Mouse (Mus musculus) lung, adult 2 months (tissue): Measurements from ENCODE around the gene Zdhhc12. TPM values are rescaled to one million over a fixed set of nuclear protein-coding genes. Genes with fewer than 3 reads are reported as not detected.

ENCODE experiments used
- DNase-seq: peaks from one replicate; pipeline ENCODE4 v3.0.0; 2022
- H3K4me1 ChIP-seq: fragments of 200-500 bp; 2 replicates; pipeline ENCODE4 v1.6.1; 2011; ENCODE audit warnings: low read length; ENCODE audit not compliant: control insufficient read depth, insufficient read depth
- H3K4me3 ChIP-seq: fragments of 200-500 bp; replicated peaks from 2 replicates; pipeline ENCODE3; 2011; ENCODE audit warnings: low read depth, mild to moderate bottlenecking, control low read depth, low read length; ENCODE audit errors: extremely low read depth
- CTCF ChIP-seq: fragments of 200-500 bp; IDR thresholded peaks from 2 replicates; pipeline ENCODE4 v1.5.1; 2011; ENCODE audit warnings: mild to moderate bottlenecking, low read length, control low read depth; ENCODE audit not compliant: insufficient read depth
- POLR2A ChIP-seq: fragments of 200-500 bp; IDR thresholded peaks from 2 replicates; pipeline ENCODE4 v1.6.1; 2011; ENCODE audit warnings: low read depth, mild to moderate bottlenecking, control low read depth, low read length, borderline replicate concordance; ENCODE audit errors: extremely low read depth
- WGBS: fragments of 180-500 bp; shearing (Covaris S2); methylation state at CpG from one replicate; pipeline ENCODE4 v1.1.7; 2018; 5-methylcytosine and 5-hydroxymethylcytosine counted together
- polyA plus RNA-seq: library from polyadenylated mRNA; depleted of rRNA; stranded (reverse); fragments of >200 nt; gene quantifications from 2 replicates; pipeline ENCODE4 v1.2.3, GENCODE M21; 2012

Gene Zdhhc12
- polyA plus RNA-seq, 1 experiment, result 63.0 TPM

DNA sequence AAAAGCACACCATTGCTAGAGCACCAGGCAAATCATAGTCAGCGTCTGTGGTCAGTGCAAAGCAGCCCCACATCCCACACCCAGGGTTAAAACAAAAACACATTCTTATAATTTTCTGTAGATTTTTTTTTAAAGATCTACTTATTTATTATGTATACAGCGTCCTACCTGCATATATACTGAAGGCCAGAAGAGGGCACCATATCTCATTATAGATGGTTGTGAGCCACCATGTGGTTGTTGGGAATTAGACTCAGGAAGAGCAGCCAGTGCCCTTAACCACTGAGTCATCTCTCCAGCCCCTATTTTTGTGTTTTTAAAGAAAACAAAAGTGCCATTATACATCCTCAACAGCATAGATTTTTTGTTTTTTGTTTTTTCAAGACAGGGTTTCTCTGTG, 35.3 kb upstream of the Zdhhc12 start:
- 0 out of 2 replicates have a peak, but pooled peaks cover 3% of the 10 kb centered on the region for H3K4me1 ChIP-seq
- DNase-seq, result no peak
- TF ChIP-seq CTCF, result no peak
- TF ChIP-seq POLR2A, result no peak
- H3K4me3 ChIP-seq, result no peak overlapping the region
- 31% methylated on average over 2 of the region's 2 CpGs for WGBS

DNA sequence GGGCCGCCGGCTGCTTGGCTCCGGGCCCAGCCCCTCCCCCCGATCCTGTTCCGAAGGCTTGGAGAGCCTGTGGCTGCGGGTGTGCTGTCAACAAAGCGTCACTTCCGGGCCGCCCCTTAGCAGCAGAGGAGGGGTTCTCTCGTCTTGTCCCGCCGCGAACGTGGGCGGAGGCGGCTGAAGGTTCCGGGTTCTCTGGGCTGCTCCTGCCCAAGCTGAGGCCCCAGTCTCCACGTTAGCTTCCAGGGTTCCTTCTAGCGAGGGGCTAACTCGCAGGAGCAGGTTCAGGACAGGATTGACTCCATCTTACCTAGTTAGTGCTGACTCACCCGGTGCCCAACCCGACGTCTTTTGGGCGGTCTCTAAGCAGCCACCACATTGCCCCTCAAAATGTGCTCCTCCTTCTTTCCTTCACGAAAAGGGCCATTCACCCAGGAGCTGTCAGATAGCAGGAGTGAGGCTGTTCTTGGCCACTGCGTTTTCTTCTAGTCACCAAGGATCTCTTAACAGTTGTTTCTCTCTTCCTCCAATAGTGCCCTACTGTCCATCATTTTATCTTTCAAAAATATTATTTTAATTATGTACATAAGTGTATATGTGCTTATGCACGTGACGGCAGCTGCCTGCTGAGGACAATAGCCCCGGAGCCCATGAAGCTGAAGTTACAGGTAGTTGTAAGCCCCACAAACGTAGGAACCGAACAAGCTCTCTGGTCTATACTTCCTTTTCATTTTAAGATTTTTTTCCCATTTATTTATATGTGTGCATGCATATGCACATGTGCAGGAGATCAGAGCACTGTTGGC, 31.2 kb upstream of the Zdhhc12 start, which contains the start of gene Zer1:
Gene Zer1, minus strand, starts transcription at position 114 of the 803 bp plus-strand sequence.
- peak within 1 kb of the TSS; percentile 92 for H3K4me3 ChIP-seq
- peaks cover 2% of the 10 kb centered on the region; the same call in 1 of the 2 replicates for H3K4me1 ChIP-seq
- 8% methylated on average over 31 of the region's 31 CpGs for WGBS
- peak; percentile 97 for DNase-seq
- TF ChIP-seq POLR2A, result peak; percentile 97
- TF ChIP-seq CTCF, result no peak

GRCm38 (mm10) chr2:30123729-30124471, 30.5 kb upstream of the Zdhhc12 start:
- DNase-seq, result peak; percentile 28
- TF ChIP-seq POLR2A, result no peak
- TF ChIP-seq CTCF, result no peak
- Histone ChIP-seq H3K4me1 (peaks cover 2% of the 10 kb centered on the region; the same call in 1 of the 2 replicates), H3K4me3 (peak overlapping the region; percentile 92)
- 1% methylated on average over 44 of the region's 44 CpGs for WGBS

- Histone ChIP-seq H3K4me1 (peaks cover 2% of the 10 kb centered on the region; the same call in 1 of the 2 replicates), H3K4me3 (no peak overlapping the region)
- DNase-seq, result no peak
- no peak for TF ChIP-seq POLR2A
- no peak for TF ChIP-seq CTCF
- 83% methylated on average over 5 of the region's 5 CpGs for WGBS
Observed at GRCm38 (mm10) chr2:30122766-30123165, 29.3 kb upstream of the Zdhhc12 start.

- no peak for DNase-seq
- H3K4me3 ChIP-seq, result no peak overlapping the region
- WGBS, result 82% methylated on average over 4 of the region's 4 CpGs
- H3K4me1 ChIP-seq, result peaks cover 2% of the 10 kb centered on the region; the same call in 1 of the 2 replicates
- TF ChIP-seq POLR2A (no peak), CTCF (no peak)
Observed at GRCm38 (mm10) chr2:30120269-30120668, 26.8 kb upstream of the Zdhhc12 start.

DNA sequence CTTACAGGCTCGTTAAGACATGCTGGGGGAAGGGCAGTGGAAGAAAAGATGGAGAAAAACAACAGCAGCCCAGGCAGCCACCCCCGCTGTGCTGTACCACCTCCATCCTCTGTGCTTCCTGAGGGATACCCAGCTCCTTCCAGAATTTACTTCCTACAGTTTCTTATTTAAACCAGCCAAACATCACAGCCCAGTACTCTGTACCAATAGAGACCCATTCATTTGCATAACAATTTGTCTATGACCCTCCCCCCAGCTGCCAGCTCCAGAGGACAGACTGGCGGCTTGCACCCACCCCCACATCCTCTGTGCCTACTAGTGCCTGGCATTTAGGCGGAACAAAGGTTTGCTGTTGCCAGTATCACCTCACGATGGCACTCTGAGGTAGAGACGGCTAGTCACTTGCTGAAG, 26.2 kb upstream of the Zdhhc12 start:
- no peak for DNase-seq
- TF ChIP-seq POLR2A (no peak), CTCF (no peak)
- 51% methylated on average over 6 of the region's 6 CpGs for WGBS
- peaks cover 2% of the 10 kb centered on the region; the same call in 1 of the 2 replicates for H3K4me1 ChIP-seq
- H3K4me3 ChIP-seq, result no peak overlapping the region

DNA sequence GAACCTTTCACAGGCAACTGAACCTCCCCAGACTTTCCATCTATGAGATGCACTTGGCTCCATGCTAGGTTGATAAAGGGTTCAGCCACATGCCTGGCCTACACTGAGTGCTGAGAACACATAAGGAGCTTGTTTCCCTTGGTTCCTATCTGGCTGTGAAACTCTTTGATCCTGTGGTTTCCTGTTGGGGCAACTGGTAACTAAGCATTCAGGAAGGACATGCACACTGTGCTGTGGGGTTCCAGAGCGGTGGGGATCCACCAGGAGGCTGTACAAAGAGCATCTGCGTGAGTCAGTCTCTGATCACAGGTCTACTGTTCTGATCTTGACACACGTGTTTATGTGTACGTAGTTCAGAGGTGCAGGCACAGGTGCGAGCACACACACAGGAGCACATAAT, 19.1 kb upstream of the Zdhhc12 start:
- Histone ChIP-seq H3K4me3 (no peak overlapping the region), H3K4me1 (no peaks in the 10 kb centered on the region)
- TF ChIP-seq CTCF, result no peak
- no peak for TF ChIP-seq POLR2A
- no peak for DNase-seq
- WGBS, result 78% methylated on average over 5 of the region's 5 CpGs

GRCm38 (mm10) chr2:30111500-30111899, 18.1 kb upstream of the Zdhhc12 start:
- 96% methylated on average over 2 of the region's 2 CpGs for WGBS
- Histone ChIP-seq H3K4me3 (no peak overlapping the region), H3K4me1 (no peaks in the 10 kb centered on the region)
- TF ChIP-seq CTCF (no peak), POLR2A (no peak)
- no peak for DNase-seq

DNA sequence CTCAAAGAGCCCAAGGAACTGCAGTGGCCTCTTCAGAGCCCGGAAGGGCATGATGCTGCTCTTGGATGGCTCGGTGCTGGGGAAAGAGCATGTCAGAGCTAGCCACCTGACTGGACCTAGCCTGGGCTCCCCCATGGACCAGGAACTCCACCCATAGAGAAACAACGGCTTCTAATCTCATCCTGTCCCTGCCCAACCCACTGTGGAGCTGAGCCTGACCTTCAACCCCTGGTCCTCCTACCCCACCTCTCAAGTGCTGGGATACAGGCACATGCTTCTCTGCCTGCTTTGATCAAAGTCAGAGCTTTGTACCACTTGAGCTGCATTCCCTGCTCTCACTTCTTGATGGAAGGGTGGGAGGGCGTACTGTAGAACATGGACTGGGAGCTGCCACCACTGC, 14.8 kb upstream of the Zdhhc12 start:
- WGBS, result 83% methylated on average over 4 of the region's 4 CpGs
- DNase-seq, result no peak
- TF ChIP-seq POLR2A (no peak), CTCF (no peak)
- H3K4me3 ChIP-seq, result no peak overlapping the region
- H3K4me1 ChIP-seq, result no peaks in the 10 kb centered on the region
